Mouse (Mus musculus): Measurements from ENCODE around the gene Wdr18.

Wdr18 gene

GRCm38 (mm10) chr10:79994397-79995115 lies 34.6 kb downstream of the Wdr18 start:
- in situ Hi-C loops (cut with MboI) = no loop called here

GRCm38 (mm10) chr10:79995636-79996035 lies 35.7 kb downstream of the Wdr18 start:
- in situ Hi-C loops (cut with MboI) = no loop called here

GRCm38 (mm10) chr10:79996272-79997033 lies 36.5 kb downstream of the Wdr18 start, which contains the start of gene Abca7:
TSS of gene Abca7 (plus strand) at chr10:79996494.
- in situ Hi-C loops (cut with MboI) = no loop called here

GRCm38 (mm10) chr10:79997034-79997760 lies 37.2 kb downstream of the Wdr18 start:
- in situ Hi-C loops (cut with MboI) = no loop called here

- in situ Hi-C loops (cut with MboI) = no loop called here
Measured at GRCm38 (mm10) chr10:79997819-79998218, 37.9 kb downstream of the Wdr18 start.

GRCm38 (mm10) chr10:80001945-80002344 lies 42.0 kb downstream of the Wdr18 start:
- in situ Hi-C loops (cut with MboI) = no loop called here

- in situ Hi-C loops (cut with MboI) = no loop called here
Measured at GRCm38 (mm10) chr10:80002829-80003228, 42.9 kb downstream of the Wdr18 start.

GRCm38 (mm10) chr10:80003374-80004232 lies 43.7 kb downstream of the Wdr18 start:
- in situ Hi-C loops (cut with MboI) = no loop called here

GRCm38 (mm10) chr10:80004233-80004705 lies 44.3 kb downstream of the Wdr18 start:
- in situ Hi-C loops (cut with MboI) = no loop called here

- in situ Hi-C loops (cut with MboI) = no loop called here
Measured at GRCm38 (mm10) chr10:80011740-80012139, 51.8 kb downstream of the Wdr18 start.

- in situ Hi-C loops (cut with MboI) = no loop called here
Measured at GRCm38 (mm10) chr10:80013609-80014008, 53.7 kb downstream of the Wdr18 start.

- in situ Hi-C loops (cut with MboI) = no loop called here
Measured at GRCm38 (mm10) chr10:80014484-80015290, 54.7 kb downstream of the Wdr18 start.

- in situ Hi-C loops (cut with MboI) = no loop called here
Measured at GRCm38 (mm10) chr10:80015583-80015982, 55.6 kb downstream of the Wdr18 start.

GRCm38 (mm10) chr10:80016511-80016910 lies 56.6 kb downstream of the Wdr18 start, which contains the start of gene Arhgap45:
TSS of gene Arhgap45 (plus strand) at chr10:80016653.
- in situ Hi-C loops (cut with MboI) = no loop called here

GRCm38 (mm10) chr10:80016931-80017330 lies 57.0 kb downstream of the Wdr18 start:
- in situ Hi-C loops (cut with MboI) = no loop called here

GRCm38 (mm10) chr10:80017361-80017760 lies 57.4 kb downstream of the Wdr18 start:
- in situ Hi-C loops (cut with MboI) = no loop called here

- in situ Hi-C loops (cut with MboI) = no loop called here
Measured at GRCm38 (mm10) chr10:80017771-80018170, 57.8 kb downstream of the Wdr18 start.

- in situ Hi-C loops (cut with MboI) = no loop called here
Measured at GRCm38 (mm10) chr10:80018739-80019297, 58.9 kb downstream of the Wdr18 start.

GRCm38 (mm10) chr10:80019471-80020131 lies 59.6 kb downstream of the Wdr18 start:
- in situ Hi-C loops (cut with MboI) = loop anchor here (5.0 kb wide), 1 partner anchor 32 kb away; the partner anchor contains the start of gene Cnn2
